Mouse (Mus musculus) liver, embryonic 14.5 days (tissue): Measurements from ENCODE around the gene Pih1d2.

Experiments
- CTCF ChIP-seq: IDR thresholded peaks from 2 replicates; pipeline ENCODE4 v1.5.1; 2016; ENCODE audit warnings: antibody characterized with exemption, low read depth, control low read depth
- EP300 ChIP-seq: IDR thresholded peaks from 2 replicates; pipeline ENCODE4 v1.6.1; 2016; ENCODE audit warnings: antibody characterized with exemption, low read depth

GRCm38 (mm10) chr9:50666442-50666841 is 49.3 kb downstream of the Pih1d2 start:
- TF ChIP-seq EP300, result peak; percentile 31; the same call in 1 of the 2 replicates
- no peak for TF ChIP-seq CTCF
